Mouse (Mus musculus) mouse trophoblast stem cell (cell line): ENCODE measurements around the gene Gde1.

Source experiments
- in situ Hi-C, 2 experiments: fragments of 300-500 bp; cut with MseI, MboI; formaldehyde crosslinking; loops; 2 replicates in 1 of 2; 3 replicates in 1 of 2; pipeline ENCODE4 v1.15.1; 2025

Gene Gde1

DNA sequence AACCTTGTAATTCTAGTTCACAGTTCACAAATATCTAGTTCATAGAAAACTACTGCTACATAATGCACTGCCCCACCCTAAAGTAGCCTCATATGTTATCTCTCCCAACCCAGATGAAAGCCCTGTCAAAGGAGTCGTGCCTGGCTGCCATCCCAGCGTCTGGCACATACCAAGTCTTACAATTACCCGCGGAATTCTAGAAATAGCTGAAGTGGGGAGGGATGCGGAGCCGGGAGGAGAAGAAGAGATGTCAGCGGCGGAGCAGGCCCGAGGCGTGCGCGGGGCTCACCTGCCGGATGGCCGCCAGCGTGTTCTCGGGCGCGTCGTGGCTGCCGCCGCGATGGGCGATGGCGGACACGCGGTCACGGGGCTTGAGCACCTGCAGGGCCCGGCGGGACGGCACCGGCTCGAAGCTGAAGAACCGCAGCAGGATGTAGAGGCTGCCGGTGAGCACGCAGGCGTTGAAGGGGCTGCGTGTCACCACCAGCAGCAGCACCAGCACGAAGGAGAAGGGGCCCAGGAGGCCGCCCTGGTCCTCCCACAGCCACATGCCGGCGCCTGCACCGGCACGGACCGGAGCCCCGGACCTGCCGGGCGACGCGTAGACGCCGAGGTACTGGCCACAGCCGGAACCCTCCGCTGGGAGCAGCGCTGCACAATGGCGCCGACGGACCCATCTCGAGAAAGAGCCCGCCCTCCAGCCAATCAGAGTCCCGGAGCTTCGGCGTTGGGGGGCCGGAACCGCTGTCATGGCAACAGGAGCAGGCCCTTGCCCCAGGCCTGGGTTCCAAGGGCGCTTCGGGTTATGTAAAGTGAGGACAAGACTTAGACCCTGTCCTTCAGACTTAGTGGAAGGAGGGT, at the start of gene Gde1:
Gene Gde1, minus strand, starts transcription at position 678 of the 861 bp plus-strand sequence.
- in situ Hi-C loops, result no loop called here

DNA sequence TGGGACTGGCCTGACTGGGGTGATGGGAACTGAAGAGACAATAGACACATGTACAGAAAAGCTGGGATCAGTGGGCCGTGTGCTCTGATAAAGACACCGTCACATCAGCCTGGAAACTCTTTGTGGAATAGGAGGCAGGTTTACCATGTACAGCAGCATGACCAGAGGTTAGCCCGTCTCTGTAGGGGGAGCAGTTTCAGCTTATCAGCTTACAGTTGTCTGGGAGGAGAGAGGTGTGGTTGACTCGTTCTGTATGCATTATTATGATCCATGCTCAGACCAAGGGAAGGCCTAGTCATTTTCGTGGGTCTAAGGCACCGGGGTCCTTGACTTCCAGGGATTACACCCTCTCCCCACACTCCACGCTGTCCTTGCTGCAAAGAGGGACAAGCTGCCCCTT, 46.0 kb upstream of the Gde1 start:
- in situ Hi-C loops, result no loop called here

DNA sequence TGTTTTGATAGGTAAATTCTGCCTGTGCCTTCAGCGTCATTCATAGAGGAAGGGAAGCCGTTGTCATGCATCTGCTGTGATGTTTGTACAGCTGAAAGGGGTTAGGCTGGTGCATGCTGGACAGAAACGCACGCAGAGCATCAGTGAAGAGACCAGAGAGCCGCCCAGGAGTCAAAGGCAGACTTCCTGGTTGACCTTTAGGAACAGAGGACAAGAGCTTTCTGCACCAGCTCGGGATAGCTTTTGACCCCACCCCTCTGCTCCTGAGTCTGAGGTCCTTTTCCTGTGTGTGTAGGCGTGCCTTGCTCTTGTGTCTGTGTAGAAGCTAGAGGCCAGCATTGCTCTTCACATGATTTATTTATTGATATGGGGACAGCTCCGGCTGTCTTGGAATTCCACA, 44.1 kb upstream of the Gde1 start:
- in situ Hi-C loops, result no loop called here

- in situ Hi-C loops, result no loop called here
These were observed 42.5 kb upstream of the Gde1 start for GRCm38 (mm10) chr7:118747891-118748672.

GRCm38 (mm10) chr7:118744766-118745165, 39.2 kb upstream of the Gde1 start:
- in situ Hi-C loops, result no loop called here

GRCm38 (mm10) chr7:118742278-118742677, 36.7 kb upstream of the Gde1 start:
- in situ Hi-C loops, result no loop called here

DNA sequence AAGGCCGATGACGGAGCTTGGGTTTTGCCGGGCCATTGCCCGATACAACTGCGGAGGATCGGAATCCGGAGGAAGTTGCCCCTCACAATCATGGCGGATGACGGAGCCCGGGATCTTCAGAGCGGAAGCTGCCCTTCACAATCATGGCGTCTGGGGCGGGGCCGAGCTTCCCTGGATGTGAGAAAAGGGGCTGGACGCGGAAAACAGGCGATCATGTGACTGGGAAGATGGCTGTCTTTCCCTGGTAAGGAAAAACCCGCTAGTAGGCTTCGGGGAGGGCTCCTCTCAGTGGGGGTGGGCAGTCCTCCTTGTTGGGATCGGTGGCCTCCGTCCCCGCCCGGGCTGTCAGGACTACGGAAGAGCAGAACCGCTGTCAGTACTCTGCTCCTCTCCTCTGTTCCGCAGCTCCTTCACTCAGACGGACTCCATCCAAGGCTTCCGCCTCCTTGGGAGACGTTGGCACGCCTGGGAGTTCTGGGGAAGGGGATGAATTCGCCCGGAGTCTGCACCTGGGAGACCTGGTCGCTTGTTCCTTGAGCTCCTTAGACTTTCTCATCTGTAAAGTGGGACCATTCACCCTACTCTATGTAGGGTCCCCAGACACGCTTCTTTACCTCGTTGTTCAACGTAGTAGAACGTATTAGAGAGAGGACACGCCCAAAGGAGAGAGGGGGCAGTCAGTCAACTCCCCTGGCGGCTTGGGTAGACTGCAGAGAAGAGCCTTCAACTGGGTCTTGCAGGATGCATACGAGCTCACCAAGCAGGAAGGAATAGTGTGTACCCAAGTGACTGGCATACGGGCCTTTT, 35.2 kb upstream of the Gde1 start:
- in situ Hi-C loops, result no loop called here

- in situ Hi-C loops, result no loop called here
These were observed 34.5 kb upstream of the Gde1 start, which contains the start of gene Vps35l for GRCm38 (mm10) chr7:118739975-118740531. Vps35l (plus strand) TSS chr7:118740226.

DNA sequence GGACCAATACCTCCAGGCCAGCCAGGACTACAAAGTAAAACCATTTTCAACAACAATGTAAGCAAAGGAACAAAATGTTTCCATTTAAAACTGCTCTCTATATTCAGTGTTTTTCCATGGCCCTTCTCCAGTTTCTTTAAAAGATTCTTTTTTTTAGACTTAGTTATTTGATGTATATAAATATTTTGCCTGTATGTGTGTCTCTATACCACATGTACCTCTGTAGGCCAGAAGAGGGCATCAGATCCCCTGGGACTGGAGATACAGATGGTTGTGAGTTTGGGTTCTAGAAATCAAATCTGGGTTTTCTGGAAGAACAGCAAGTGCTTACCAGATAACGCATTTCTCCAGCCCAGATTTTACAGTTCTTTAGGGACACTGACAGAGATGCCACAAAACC, 33.2 kb upstream of the Gde1 start:
- in situ Hi-C loops, result no loop called here

DNA sequence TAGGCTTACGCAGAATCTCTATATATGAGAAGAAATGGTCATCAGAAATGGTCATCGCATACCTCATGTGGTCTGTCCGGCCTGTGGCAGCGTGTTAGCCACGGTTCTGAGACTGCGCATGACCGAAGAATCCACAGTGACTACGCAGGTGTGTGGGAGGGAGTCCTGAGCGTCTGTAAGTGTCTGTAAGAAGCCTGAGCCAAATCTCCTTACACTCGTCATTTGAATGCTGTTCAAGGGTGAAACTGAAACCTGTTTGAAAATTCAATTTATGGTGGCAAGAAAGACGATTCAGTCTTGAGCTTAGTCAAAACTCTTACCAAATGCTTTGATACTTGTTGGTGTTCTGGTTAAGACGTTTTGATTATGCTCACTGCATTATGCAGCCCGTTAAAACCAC, 27.6 kb upstream of the Gde1 start:
- in situ Hi-C loops, result no loop called here

DNA sequence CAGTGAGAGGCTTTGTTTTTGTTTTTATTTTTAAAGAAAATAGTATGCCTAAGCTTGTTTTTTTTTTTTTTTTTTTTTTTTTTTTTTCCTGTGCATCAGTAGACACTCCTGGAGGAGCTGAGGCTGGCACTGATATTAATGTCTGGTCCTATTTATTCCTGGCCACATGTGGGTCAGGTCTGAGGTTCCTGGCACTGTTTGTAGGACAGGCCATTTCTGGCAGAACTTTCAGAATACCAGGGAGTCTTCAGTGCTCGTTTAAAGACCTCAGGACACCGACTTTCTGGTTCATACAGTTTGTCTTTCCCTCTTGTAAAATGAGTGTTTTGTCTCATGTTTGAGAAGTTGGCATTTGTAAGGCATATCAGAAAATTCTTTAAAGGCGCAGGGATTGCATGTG, 26.2 kb upstream of the Gde1 start:
- in situ Hi-C loops, result no loop called here

- in situ Hi-C loops, result no loop called here
These were observed 23.4 kb upstream of the Gde1 start for GRCm38 (mm10) chr7:118728846-118729587.

- in situ Hi-C loops, result no loop called here
These were observed 19.9 kb upstream of the Gde1 start for GRCm38 (mm10) chr7:118725459-118725858.

DNA sequence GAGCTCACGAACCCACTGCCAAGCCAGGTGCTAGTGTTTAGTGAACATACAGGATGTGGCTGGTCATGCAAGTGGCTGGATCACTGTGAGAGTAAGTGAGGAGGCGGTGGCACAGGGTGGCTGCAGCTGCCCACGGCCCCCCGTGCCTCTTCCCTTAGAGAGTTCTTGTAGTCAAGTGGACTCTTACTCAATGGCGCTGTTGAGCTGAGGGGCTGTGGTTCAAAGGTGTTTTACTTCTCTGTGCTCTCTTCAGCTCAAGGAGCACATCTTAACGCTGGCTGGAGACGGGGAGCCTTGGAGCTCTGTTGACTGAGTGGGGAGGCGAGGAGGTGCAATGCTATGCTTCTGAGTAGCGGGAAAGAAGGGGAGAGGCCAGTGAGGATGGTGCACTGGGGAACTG, 18.3 kb upstream of the Gde1 start:
- in situ Hi-C loops, result no loop called here

GRCm38 (mm10) chr7:118718066-118718465, 12.5 kb upstream of the Gde1 start:
- in situ Hi-C loops, result no loop called here

GRCm38 (mm10) chr7:118714873-118715272, 9.3 kb upstream of the Gde1 start:
- in situ Hi-C loops, result no loop called here

GRCm38 (mm10) chr7:118712228-118713173, 6.9 kb upstream of the Gde1 start, which contains the start of gene Ccp110:
Ccp110 (plus strand) TSS chr7:118712552.
- in situ Hi-C loops, result no loop called here

GRCm38 (mm10) chr7:118710776-118711175, 5.2 kb upstream of the Gde1 start:
- in situ Hi-C loops, result no loop called here

- in situ Hi-C loops, result no loop called here
These were observed 2.4 kb upstream of the Gde1 start for GRCm38 (mm10) chr7:118708002-118708401.

GRCm38 (mm10) chr7:118707216-118707615, 1.6 kb upstream of the Gde1 start:
- in situ Hi-C loops, result no loop called here
